Mouse (Mus musculus) adrenal gland, adult 10 weeks (tissue): ENCODE measurements around the gene Wnt6. TPM values are rescaled to one million over a fixed set of nuclear protein-coding genes. Genes with fewer than 3 reads are reported as not detected.

Experiments used
- polyA plus RNA-seq: library from polyadenylated mRNA; stranded (reverse); fragments of 350-450 nt; fragmentation: Illumina TruSeq; extraction: RNeasy Lipid Tissue Mini Kit (QIAGEN cat#74804); gene quantifications from one replicate; pipeline ENCODE4 v1.2.3, GENCODE M21; 2014; ENCODE audit warnings: low read depth, low replicate concordance

Wnt6 gene
- polyA plus RNA-seq, result 0.93 TPM

GRCm38 (mm10) chr1:74771845-74771930, at the start of gene Wnt6:
Gene Wnt6, plus strand, starts transcription at chr1:74771892.

GRCm38 (mm10) chr1:74748643-74749271, 22.9 kb upstream of the Wnt6 start, which contains the start of gene Prkag3:
Gene Prkag3, minus strand, starts transcription at chr1:74749221.

GRCm38 (mm10) chr1:74791249-74791648, 19.6 kb downstream of the Wnt6 start, which contains the start of gene Wnt10a:
Gene Wnt10a, plus strand, starts transcription at chr1:74791516.

Other genes starting within 250 kb of the Wnt6 start
- 0.52 TPM for gene Plcd4, start 229.0 kb upstream of the Wnt6 start, polyA plus RNA-seq
- gene Usp37, start 227.6 kb upstream of the Wnt6 start, polyA plus RNA-seq, result 21.5 TPM
- 5.2 TPM for gene Zfp142, start 183.6 kb upstream of the Wnt6 start, polyA plus RNA-seq
- gene Bcs1l, start 183.6 kb upstream of the Wnt6 start, polyA plus RNA-seq, result 8.0 TPM
- gene Rnf25, start 170.5 kb upstream of the Wnt6 start, polyA plus RNA-seq, result 13.6 TPM
- gene Stk36, start 170.4 kb upstream of the Wnt6 start, polyA plus RNA-seq, result 1.3 TPM
- gene Ttll4, start 110.1 kb upstream of the Wnt6 start, polyA plus RNA-seq, result 17.4 TPM
- gene Cyp27a1, start 58.3 kb upstream of the Wnt6 start, polyA plus RNA-seq, result 1.8 TPM
- gene Prkag3, start 22.7 kb upstream of the Wnt6 start, polyA plus RNA-seq, result 0.41 TPM
- not detected for gene Wnt10a, start 19.6 kb downstream of the Wnt6 start, polyA plus RNA-seq
- 0.41 TPM for gene Cdk5r2, start 83.0 kb downstream of the Wnt6 start, polyA plus RNA-seq
- 0.52 TPM for gene Fev, start 113.5 kb downstream of the Wnt6 start, polyA plus RNA-seq
- not detected for gene Cryba2, start 121.3 kb downstream of the Wnt6 start, polyA plus RNA-seq
- not detected for gene Cfap65, start 163.7 kb downstream of the Wnt6 start, polyA plus RNA-seq
- gene Ihh, start 179.8 kb downstream of the Wnt6 start, polyA plus RNA-seq, result not detected